Mouse (Mus musculus) limb, embryonic 14.5 days (tissue): ENCODE results near the gene Stpg4. TPM values are rescaled to one million over a fixed set of nuclear protein-coding genes. Genes with fewer than 3 reads are reported as not detected.

ENCODE experiments used
- ATAC-seq: fragments of 200-750 bp; cut with Nextera tagmentation; 2 replicates; pipeline ENCODE4 v1.8.0; 2017; ENCODE audit warnings: low read depth, moderate number of reproducible peaks, moderate TSS enrichment; ENCODE audit not compliant: low FRiP score
- DNase-seq: peaks from one replicate; pipeline ENCODE4 v3.0.0-alpha.2; 2015; ENCODE audit warnings: low spot score
- H3K27ac ChIP-seq: fragments of 300-500 bp; sonication (generic); replicated peaks from 2 replicates; pipeline ENCODE4 v1.5.1; 2014; ENCODE audit warnings: low read depth, mild to moderate bottlenecking, low read length, moderate library complexity, mixed read lengths
- H3K27me3 ChIP-seq: fragments of 300-500 bp; sonication (generic); 2 replicates; pipeline ENCODE4 v1.6.1; 2014; ENCODE audit warnings: low read length, mixed read lengths; ENCODE audit not compliant: control insufficient read depth, insufficient read depth
- H3K36me3 ChIP-seq: fragments of 300-500 bp; sonication (generic); 2 replicates; pipeline ENCODE4 v1.6.1; 2014; ENCODE audit warnings: mild to moderate bottlenecking, low read length, moderate library complexity, mixed read lengths; ENCODE audit not compliant: control insufficient read depth, insufficient read depth
- H3K4me1 ChIP-seq: fragments of 300-500 bp; sonication (generic); 2 replicates; pipeline ENCODE4 v1.6.1; 2014; ENCODE audit warnings: antibody characterized with exemption, low read length, mixed read lengths; ENCODE audit not compliant: control insufficient read depth, insufficient read depth
- H3K4me2 ChIP-seq: fragments of 300-500 bp; sonication (generic); replicated peaks from 2 replicates; pipeline ENCODE4 v1.6.1; 2014; ENCODE audit warnings: low read depth, mild to moderate bottlenecking, low read length, moderate library complexity; ENCODE audit not compliant: severe bottlenecking
- H3K4me3 ChIP-seq: fragments of 300-500 bp; sonication (generic); replicated peaks from 2 replicates; pipeline ENCODE4 v1.5.1; 2014; ENCODE audit warnings: low read length
- H3K9ac ChIP-seq: fragments of 300-500 bp; sonication (generic); 2 replicates; pipeline ENCODE4 v1.6.1; 2014; ENCODE audit warnings: mild to moderate bottlenecking, low read depth, low read length, moderate library complexity; ENCODE audit not compliant: severe bottlenecking
- H3K9me3 ChIP-seq: fragments of 300-500 bp; sonication (generic); 2 replicates; pipeline ENCODE4 v1.6.1; 2016; ENCODE audit warnings: low read length; ENCODE audit not compliant: control insufficient read depth
- POLR2A ChIP-seq: fragments of 200-500 bp; IDR thresholded peaks from 2 replicates; pipeline ENCODE4 v1.8.0; 2012; ENCODE audit warnings: inconsistent platforms, mild to moderate bottlenecking, moderate library complexity, borderline replicate concordance; ENCODE audit not compliant: insufficient read depth, insufficient read length; ENCODE audit errors: extremely low read depth
- WGBS: fragments of 180-500 bp; shearing (Covaris S2); extraction: QIAGEN DNeasy Blood & Tissue Kit; methylation state at CpG from one replicate; pipeline ENCODE4 v1.1.7; 2014; 5-methylcytosine and 5-hydroxymethylcytosine counted together
- polyA plus RNA-seq, 2 experiments: library from polyadenylated mRNA; depleted of rRNA in 1 of 2; stranded (reverse) in 1 of 2; unstranded in 1 of 2; fragments of >200 nt; fragmentation: Nextera tagmentation in 1 of 2; extraction: Ambion mirVana in 1 of 2; gene quantifications; 2 replicates each; pipeline versions ENCODE4 v1.2.1 to v1.2.3; 2012 to 2014

The Stpg4 gene
- polyA plus RNA-seq, 2 experiments = not detected

- WGBS = 9% methylated on average over 4 of the region's 5 CpGs
- no peak for DNase-seq
- Histone ChIP-seq H3K27me3 (no peaks in the 10 kb centered on the region), H3K9me3 (no peaks in the 10 kb centered on the region), H3K4me1 (peaks cover 10% of the 10 kb centered on the region), H3K36me3 (no peaks in the 10 kb centered on the region), H3K9ac (no peak overlapping the region), H3K27ac (no peak overlapping the region), H3K4me2 (no peak overlapping the region), H3K4me3 (no peak overlapping the region)
- no peak for ATAC-seq
- TF ChIP-seq POLR2A = no peak
These were observed 40.5 kb downstream of the Stpg4 start for GRCm38 (mm10) chr17:87387068-87387467.

DNA sequence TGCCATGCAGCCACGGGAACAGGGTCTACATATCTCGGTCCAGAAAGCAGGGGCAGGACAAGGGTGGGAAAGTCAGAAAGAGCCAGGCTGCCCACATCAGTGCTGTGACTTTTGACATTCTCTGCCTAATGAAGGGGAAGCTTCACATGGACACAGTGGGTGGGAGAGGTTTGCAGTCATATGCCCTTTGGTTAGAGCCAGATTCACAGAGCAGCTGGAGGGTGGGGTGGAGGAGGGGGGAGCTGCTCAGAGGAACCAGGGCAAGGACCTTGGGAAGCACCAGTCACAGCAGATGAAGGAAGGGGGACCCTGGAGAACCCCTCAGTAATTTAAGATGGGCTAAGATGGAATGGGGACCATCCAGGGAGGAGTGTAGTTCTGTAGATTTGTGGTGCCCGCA is 41.7 kb downstream of the Stpg4 start:
- no peak overlapping the region for H3K4me2 ChIP-seq
- no peak for DNase-seq
- ATAC-seq = no peak
- H3K27me3 ChIP-seq = no peaks in the 10 kb centered on the region
- H3K9me3 ChIP-seq = no peaks in the 10 kb centered on the region
- no peak overlapping the region for H3K4me3 ChIP-seq
- no peak overlapping the region for H3K9ac ChIP-seq
- no peak overlapping the region for H3K27ac ChIP-seq
- no peak for TF ChIP-seq POLR2A
- H3K36me3 ChIP-seq = no peaks in the 10 kb centered on the region
- 69% methylated on average over 3 of the region's 3 CpGs for WGBS
- peaks cover 2% of the 10 kb centered on the region; the same call in 1 of the 2 replicates for H3K4me1 ChIP-seq

- Histone ChIP-seq H3K9me3 (no peaks in the 10 kb centered on the region), H3K9ac (no peak overlapping the region), H3K4me1 (peaks cover 43% of the 10 kb centered on the region), H3K36me3 (no peaks in the 10 kb centered on the region), H3K4me3 (no peak overlapping the region), H3K27me3 (no peaks in the 10 kb centered on the region), H3K27ac (no peak overlapping the region), H3K4me2 (no peak overlapping the region)
- 86% methylated on average over 9 of the region's 9 CpGs for WGBS
- no peak for TF ChIP-seq POLR2A
- DNase-seq = no peak
- no peak for ATAC-seq
These were observed 46.9 kb downstream of the Stpg4 start for GRCm38 (mm10) chr17:87380681-87381080.

DNA sequence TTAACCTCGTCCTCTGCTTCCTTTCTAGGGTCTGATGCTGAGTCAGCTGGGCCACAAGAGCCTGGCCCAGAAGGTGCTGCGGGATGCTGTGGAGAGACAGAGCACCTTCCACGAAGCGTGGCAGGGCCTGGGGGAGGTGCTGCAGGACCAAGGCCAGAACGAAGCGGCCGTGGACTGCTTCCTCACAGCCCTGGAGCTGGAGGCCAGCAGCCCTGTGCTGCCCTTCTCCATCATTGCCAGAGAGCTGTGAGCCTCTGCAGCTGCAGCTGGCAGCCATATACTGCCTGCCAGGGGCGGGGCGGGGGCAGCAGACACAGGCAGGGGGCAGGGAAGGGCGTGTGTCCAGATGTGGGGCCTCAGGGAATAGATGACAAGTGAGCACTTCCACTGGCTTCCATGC is 47.7 kb downstream of the Stpg4 start:
- no peak for ATAC-seq
- Histone ChIP-seq H3K9ac (peak overlapping the region; percentile 21; the same call in 1 of the 2 replicates), H3K4me2 (no peak overlapping the region), H3K4me3 (no peak overlapping the region), H3K9me3 (no peaks in the 10 kb centered on the region), H3K36me3 (no peaks in the 10 kb centered on the region), H3K4me1 (peaks cover 45% of the 10 kb centered on the region), H3K27ac (peak overlapping the region; percentile 40; the same call in 1 of the 2 replicates), H3K27me3 (no peaks in the 10 kb centered on the region)
- 18% methylated on average over 8 of the region's 10 CpGs for WGBS
- TF ChIP-seq POLR2A = no peak
- no peak for DNase-seq

DNA sequence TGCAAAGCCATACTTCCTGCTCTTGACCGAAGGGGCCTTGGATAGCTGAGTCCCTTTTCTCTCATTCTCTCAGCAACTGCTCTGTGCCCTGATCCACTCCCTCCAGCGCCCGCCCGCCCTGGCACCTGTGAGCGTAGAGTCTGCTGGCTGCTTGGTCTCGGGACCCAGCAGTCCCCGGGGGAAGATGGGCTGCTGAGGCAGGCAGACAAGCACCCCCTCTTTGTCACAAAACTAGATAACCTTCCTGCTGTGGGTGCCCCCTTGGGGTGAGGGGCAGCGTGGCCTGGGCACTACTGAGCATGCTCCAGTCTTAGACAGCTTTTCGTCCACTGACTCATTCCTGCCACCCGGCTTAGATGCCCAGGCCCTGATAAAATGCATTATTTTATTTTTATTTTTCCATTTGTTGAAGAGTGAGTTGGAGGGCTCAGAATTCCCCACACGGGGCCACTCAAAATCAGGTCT is 48.3 kb downstream of the Stpg4 start:
- no peaks in the 10 kb centered on the region for H3K9me3 ChIP-seq
- H3K27me3 ChIP-seq = no peaks in the 10 kb centered on the region
- WGBS = 77% methylated on average over 11 of the region's 11 CpGs
- H3K4me3 ChIP-seq = no peak overlapping the region
- no peaks in the 10 kb centered on the region for H3K36me3 ChIP-seq
- no peak for TF ChIP-seq POLR2A
- H3K4me1 ChIP-seq = peaks cover 45% of the 10 kb centered on the region
- H3K27ac ChIP-seq = no peak overlapping the region; the same call in 1 of the 2 replicates
- H3K4me2 ChIP-seq = no peak overlapping the region
- ATAC-seq (no peak), DNase-seq (no peak)
- H3K9ac ChIP-seq = no peak overlapping the region
